Mouse (Mus musculus) spleen, adult 2 months (tissue): Measurements from ENCODE around the gene Mov10.

ENCODE experiments used
- CTCF ChIP-seq: fragments of 200-500 bp; IDR thresholded peaks from 2 replicates; pipeline ENCODE4 v1.5.1; 2011; ENCODE audit warnings: mild to moderate bottlenecking, inconsistent platforms; ENCODE audit not compliant: insufficient read depth, insufficient read length, insufficient replicate concordance; ENCODE audit errors: extremely low read depth
- POLR2A ChIP-seq: fragments of 200-500 bp; IDR thresholded peaks from 2 replicates; pipeline ENCODE4 v1.6.1; 2011; ENCODE audit warnings: low read depth, low read length, inconsistent platforms

DNA sequence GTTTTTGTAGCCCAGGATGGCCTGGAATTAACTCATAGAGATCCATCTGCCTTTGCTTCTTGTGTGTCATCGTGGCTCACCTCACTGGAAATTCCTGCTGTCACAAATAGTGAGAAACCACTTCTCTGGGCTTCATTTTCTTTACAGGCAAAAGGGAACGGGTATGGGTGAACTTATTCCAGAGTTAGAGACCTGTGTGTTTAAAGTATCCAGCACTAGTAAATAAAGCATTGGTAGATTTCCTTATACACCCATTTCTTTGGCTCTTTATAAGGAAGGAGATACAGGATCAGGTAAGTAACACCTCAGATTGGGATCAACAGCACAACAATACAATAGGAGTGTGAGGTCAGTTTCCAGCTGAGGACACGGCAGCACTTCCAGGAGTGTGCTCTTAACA is 30.3 kb downstream of the Mov10 start, which contains the start of gene Rhoc:
- TF ChIP-seq POLR2A (no peak), CTCF (no peak)
